Mouse (Mus musculus): Measurements from ENCODE around the gene Acss2. TPM values are rescaled to one million over a fixed set of nuclear protein-coding genes. Genes with fewer than 3 reads are reported as not detected.
"Not testable (repeated sequence)": the region's sequence is repeated elsewhere in the genome, so short reads cannot be mapped to it uniquely, and the experiment has no call there.

Acss2 gene
- total and polyA plus RNA-seq, 2 experiments from 2014 or later: 16.3 to 25.5 TPM

- no peaks in the 10 kb centered on the region for H3K9me3 ChIP-seq (ENCODE audit: low read length)
- 24% methylated on average over 1 of the region's 1 CpGs for WGBS
- H3K27me3 ChIP-seq (ENCODE audit: insufficient read depth, low read length): no peaks in the 10 kb centered on the region
- no peak overlapping the region for H3K27ac ChIP-seq (ENCODE audit: low read depth, low read length)
- no peak overlapping the region for H3K4me3 ChIP-seq (ENCODE audit: low read depth, low read length)
- H3K9ac ChIP-seq: no peak overlapping the region
- TF ChIP-seq CTCF (IDR thresholded peaks at IDR 0.05; ENCODE audit: low read depth): peak; percentile 98
- DNase-seq: peak; percentile 87
- peaks cover 17% of the 10 kb centered on the region; the same call in 1 of the 2 replicates for H3K4me1 ChIP-seq (ENCODE audit: insufficient read depth)
- H3K4me2 ChIP-seq (ENCODE audit: low read depth): no peak overlapping the region
- no peak for ATAC-seq
- no peaks in the 10 kb centered on the region for H3K36me3 ChIP-seq (ENCODE audit: insufficient read depth)
Observed at GRCm38 (mm10) chr2:155515941-155516340, 1.8 kb upstream of the Acss2 start.

GRCm38 (mm10) chr2:155518531-155519270, 953 bp downstream of the Acss2 start:
- H3K4me3 ChIP-seq (ENCODE audit: low read depth, low read length): peak overlapping the region; percentile 81
- no peak overlapping the region for H3K27ac ChIP-seq (ENCODE audit: low read depth, low read length)
- peaks cover 3% of the 10 kb centered on the region; the same call in 1 of the 2 replicates for H3K4me1 ChIP-seq (ENCODE audit: insufficient read depth)
- H3K9me3 ChIP-seq (ENCODE audit: low read length): no peaks in the 10 kb centered on the region
- H3K36me3 ChIP-seq (ENCODE audit: insufficient read depth): no peaks in the 10 kb centered on the region
- peak overlapping the region; percentile 62 for H3K9ac ChIP-seq
- ATAC-seq (no peak), DNase-seq (no peak)
- TF ChIP-seq CTCF (IDR thresholded peaks at IDR 0.05; ENCODE audit: low read depth): no peak
- H3K27me3 ChIP-seq (ENCODE audit: insufficient read depth, low read length): no peaks in the 10 kb centered on the region
- peak overlapping the region; percentile 76 for H3K4me2 ChIP-seq (ENCODE audit: low read depth)
- 24% methylated on average over 18 of the region's 18 CpGs for WGBS

- Histone ChIP-seq H3K9ac (no peak overlapping the region), H3K27ac (ENCODE audit: low read depth, low read length) (no peak overlapping the region), H3K36me3 (ENCODE audit: insufficient read depth) (no peaks in the 10 kb centered on the region), H3K4me3 (ENCODE audit: low read depth, low read length) (no peak overlapping the region), H3K4me1 (ENCODE audit: insufficient read depth) (no peaks in the 10 kb centered on the region), H3K27me3 (ENCODE audit: insufficient read depth, low read length) (no peaks in the 10 kb centered on the region), H3K9me3 (ENCODE audit: low read length) (no peaks in the 10 kb centered on the region), H3K4me2 (ENCODE audit: low read depth) (no peak overlapping the region)
- ATAC-seq (no peak), DNase-seq (no peak)
- 60% methylated on average over 5 of the region's 5 CpGs for WGBS
- TF ChIP-seq CTCF (IDR thresholded peaks at IDR 0.05; ENCODE audit: low read depth): no peak
Observed at GRCm38 (mm10) chr2:155523706-155524105, 6.0 kb downstream of the Acss2 start.

- Histone ChIP-seq H3K4me3 (ENCODE audit: low read depth, low read length) (no peak overlapping the region), H3K9me3 (ENCODE audit: low read length) (no peaks in the 10 kb centered on the region), H3K27me3 (ENCODE audit: insufficient read depth, low read length) (no peaks in the 10 kb centered on the region), H3K4me2 (ENCODE audit: low read depth) (no peak overlapping the region), H3K9ac (no peak overlapping the region), H3K27ac (ENCODE audit: low read depth, low read length) (no peak overlapping the region), H3K36me3 (ENCODE audit: insufficient read depth) (no peaks in the 10 kb centered on the region), H3K4me1 (ENCODE audit: insufficient read depth) (no peaks in the 10 kb centered on the region)
- ATAC-seq (no peak), DNase-seq (no peak)
- 58% methylated on average over 1 of the region's 1 CpGs for WGBS
- TF ChIP-seq CTCF (IDR thresholded peaks at IDR 0.05; ENCODE audit: low read depth): no peak
Observed at GRCm38 (mm10) chr2:155524378-155524777, 6.6 kb downstream of the Acss2 start.

GRCm38 (mm10) chr2:155527367-155527766, 9.6 kb downstream of the Acss2 start:
- 88% methylated on average over 5 of the region's 5 CpGs for WGBS
- ATAC-seq: no peak

GRCm38 (mm10) chr2:155536292-155536691, 18.5 kb downstream of the Acss2 start:
- DNase-seq (no peak), ATAC-seq (no peak)
- TF ChIP-seq CTCF (IDR thresholded peaks at IDR 0.05; ENCODE audit: low read depth): no peak
- Histone ChIP-seq H3K4me1 (ENCODE audit: insufficient read depth) (no peaks in the 10 kb centered on the region), H3K9me3 (ENCODE audit: low read length) (no peaks in the 10 kb centered on the region), H3K27ac (ENCODE audit: low read depth, low read length) (no peak overlapping the region), H3K9ac (no peak overlapping the region), H3K27me3 (ENCODE audit: insufficient read depth, low read length) (no peaks in the 10 kb centered on the region), H3K4me3 (ENCODE audit: low read depth, low read length) (no peak overlapping the region), H3K4me2 (ENCODE audit: low read depth) (no peak overlapping the region), H3K36me3 (ENCODE audit: insufficient read depth) (no peaks in the 10 kb centered on the region)

More at GRCm38 (mm10) chr2:155527367-155527766, 9.6 kb downstream of the Acss2 start:
- H3K4me1 ChIP-seq (ENCODE audit: insufficient read depth): no peaks in the 10 kb centered on the region
- no peak for TF ChIP-seq CTCF (IDR thresholded peaks at IDR 0.05; ENCODE audit: low read depth)
- no peak for DNase-seq
- H3K27me3 ChIP-seq (ENCODE audit: insufficient read depth, low read length): no peaks in the 10 kb centered on the region
- no peak overlapping the region for H3K9ac ChIP-seq
- H3K4me2 ChIP-seq (ENCODE audit: low read depth): no peak overlapping the region
- no peak overlapping the region for H3K27ac ChIP-seq (ENCODE audit: low read depth, low read length)
- no peak overlapping the region for H3K4me3 ChIP-seq (ENCODE audit: low read depth, low read length)
- no peaks in the 10 kb centered on the region for H3K36me3 ChIP-seq (ENCODE audit: insufficient read depth)
- no peaks in the 10 kb centered on the region for H3K9me3 ChIP-seq (ENCODE audit: low read length)

GRCm38 (mm10) chr2:155537761-155538462, 20.2 kb downstream of the Acss2 start:
- Histone ChIP-seq H3K27me3 (ENCODE audit: insufficient read depth, low read length) (no peaks in the 10 kb centered on the region), H3K9me3 (ENCODE audit: low read length) (no peaks in the 10 kb centered on the region), H3K36me3 (ENCODE audit: insufficient read depth) (no peaks in the 10 kb centered on the region), H3K4me1 (ENCODE audit: insufficient read depth) (no peaks in the 10 kb centered on the region), H3K4me2 (ENCODE audit: low read depth) (no peak overlapping the region), H3K4me3 (ENCODE audit: low read depth, low read length) (no peak overlapping the region), H3K9ac (no peak overlapping the region), H3K27ac (ENCODE audit: low read depth, low read length) (no peak overlapping the region)
- DNase-seq (no peak), ATAC-seq (no peak)
- WGBS: 81% methylated on average over 5 of the region's 5 CpGs
- TF ChIP-seq CTCF (IDR thresholded peaks at IDR 0.05; ENCODE audit: low read depth): no peak

- DNase-seq; H3K9me3 ChIP-seq (ENCODE audit: low read length); H3K27me3 ChIP-seq (ENCODE audit: insufficient read depth, low read length); H3K4me1 ChIP-seq (ENCODE audit: insufficient read depth); H3K27ac ChIP-seq (ENCODE audit: low read depth, low read length); H3K4me3 ChIP-seq (ENCODE audit: low read depth, low read length); H3K9ac ChIP-seq; ATAC-seq; H3K4me2 ChIP-seq (ENCODE audit: low read depth); H3K36me3 ChIP-seq (ENCODE audit: insufficient read depth): not testable (repeated sequence)
- 86% methylated on average over 14 of the region's 19 CpGs for WGBS
Observed at GRCm38 (mm10) chr2:155538463-155539057, 20.8 kb downstream of the Acss2 start.
